Mouse (Mus musculus): ENCODE measurements around the gene Tab1.

Tab1 gene

DNA sequence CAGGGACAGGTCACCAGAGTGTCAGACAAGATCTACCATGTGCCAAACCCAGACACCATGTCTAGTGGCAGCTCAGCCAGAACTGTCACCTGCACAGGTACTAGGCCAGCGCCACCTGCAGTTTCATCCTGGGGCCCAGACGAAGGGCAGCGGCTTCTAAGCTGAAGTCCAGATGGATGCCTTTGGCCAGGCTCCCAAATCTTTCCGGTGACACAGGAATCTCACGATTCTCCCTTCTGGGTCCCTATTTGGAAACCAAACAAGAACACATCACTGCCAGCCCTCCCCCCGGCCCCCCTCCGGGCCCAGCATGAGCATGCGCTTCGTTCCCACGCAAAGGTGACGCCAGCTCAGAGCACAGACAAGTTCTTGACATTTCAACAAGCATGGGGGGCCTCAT lies 30.3 kb downstream of the Tab1 start:
- DNase-seq (ENCODE audit: low read depth), result no peak

DNA sequence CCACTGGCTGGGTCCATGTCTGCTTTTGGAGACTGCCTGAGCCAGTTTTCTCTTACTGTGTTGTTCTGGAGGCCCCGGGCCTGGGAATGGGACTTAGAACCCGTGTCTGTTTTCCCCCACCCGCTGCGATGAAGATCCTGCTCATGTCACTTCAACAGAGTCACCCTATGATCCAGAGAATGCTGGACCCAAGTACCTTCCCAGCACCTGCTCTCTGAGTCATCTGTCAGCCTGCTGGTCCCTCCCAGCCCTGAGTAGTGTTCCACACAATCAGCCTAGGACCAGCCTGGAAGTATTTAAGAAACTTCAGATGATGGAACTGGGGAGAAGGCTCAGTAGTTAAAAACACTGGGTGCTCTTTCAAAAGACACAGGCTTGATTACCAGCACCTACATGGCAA lies 30.8 kb downstream of the Tab1 start:
- no peak for DNase-seq (ENCODE audit: low read depth)

DNA sequence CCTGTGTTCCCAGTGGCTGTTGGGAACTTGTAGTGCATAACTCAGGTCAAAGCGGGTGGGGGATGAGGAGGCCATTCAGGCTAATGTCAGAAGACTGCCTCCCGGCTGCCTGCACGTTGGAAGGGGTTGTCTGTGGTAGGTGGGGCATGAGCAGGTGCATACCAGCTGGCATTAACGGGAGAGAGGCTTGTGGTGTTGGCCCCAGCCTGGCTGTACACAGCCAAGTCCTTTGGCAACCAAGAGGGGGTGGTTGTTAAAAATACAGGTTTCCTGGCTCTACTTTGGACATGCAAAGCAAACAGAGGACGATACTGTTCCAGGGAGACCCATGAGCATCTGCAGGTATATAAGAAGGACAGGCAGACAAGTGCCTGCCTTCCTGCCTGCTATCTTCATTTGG lies 32.5 kb downstream of the Tab1 start:
- DNase-seq (ENCODE audit: low read depth), result no peak

DNA sequence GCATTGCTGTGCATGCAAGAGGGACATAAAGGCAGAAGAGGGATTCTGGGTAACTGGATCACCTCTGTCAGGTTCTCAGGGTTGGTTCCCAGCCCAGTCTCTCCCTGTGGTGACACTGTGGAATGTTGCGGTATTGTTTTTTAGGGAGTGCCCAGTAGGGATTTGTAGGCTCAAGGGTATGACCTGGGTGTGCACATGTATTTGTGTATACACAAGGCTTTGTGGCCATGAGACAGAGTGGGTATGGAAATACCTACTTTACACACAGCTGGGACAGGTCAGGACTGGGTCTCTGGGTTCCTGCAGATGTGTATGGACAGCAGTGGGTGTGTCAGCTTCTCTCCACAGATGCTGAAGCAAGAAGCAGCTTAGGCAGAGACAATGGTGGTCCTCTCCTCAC lies 36.6 kb downstream of the Tab1 start:
- no peak for DNase-seq (ENCODE audit: low read depth)

DNA sequence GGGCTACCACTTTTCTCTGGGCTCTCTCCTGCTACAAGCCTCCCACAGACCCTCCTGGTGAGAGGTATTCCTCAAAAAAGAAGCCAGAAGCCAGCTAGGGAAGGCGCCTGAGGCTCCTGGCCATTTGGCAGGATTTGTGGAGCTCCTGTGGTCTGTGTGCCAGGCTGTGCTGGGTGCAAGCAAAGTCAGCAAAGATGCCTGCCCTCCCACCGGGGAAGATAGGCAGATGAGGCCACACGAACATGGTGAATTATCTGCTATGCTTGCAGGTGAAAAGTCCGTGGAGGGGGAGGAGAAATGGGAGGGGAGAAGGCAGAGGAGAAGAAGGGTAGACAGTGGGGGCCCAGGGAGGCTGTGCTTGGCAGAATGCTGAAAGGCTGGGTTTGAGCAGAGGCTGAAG lies 37.4 kb downstream of the Tab1 start:
- DNase-seq (ENCODE audit: low read depth), result no peak

DNA sequence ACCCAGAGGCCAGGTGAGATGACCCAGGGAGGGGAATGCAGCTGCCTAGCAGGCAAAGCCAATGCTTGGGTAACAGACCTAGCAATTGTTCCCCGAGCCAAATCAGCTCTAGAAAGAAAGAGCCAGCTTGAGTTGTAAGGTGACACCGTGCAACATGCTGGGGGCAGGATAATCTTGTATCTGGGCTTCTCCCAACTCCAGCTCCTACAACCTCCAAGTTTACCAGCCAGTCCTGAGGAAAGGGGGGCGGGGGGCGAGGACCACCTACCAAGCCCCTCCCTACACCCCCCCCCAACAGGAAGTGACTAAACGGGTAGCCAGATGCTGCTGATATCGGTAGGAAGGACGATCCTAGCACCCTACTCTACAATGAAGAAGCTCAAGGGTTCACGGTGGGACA lies 38.4 kb downstream of the Tab1 start:
- no peak for DNase-seq (ENCODE audit: low read depth)

DNA sequence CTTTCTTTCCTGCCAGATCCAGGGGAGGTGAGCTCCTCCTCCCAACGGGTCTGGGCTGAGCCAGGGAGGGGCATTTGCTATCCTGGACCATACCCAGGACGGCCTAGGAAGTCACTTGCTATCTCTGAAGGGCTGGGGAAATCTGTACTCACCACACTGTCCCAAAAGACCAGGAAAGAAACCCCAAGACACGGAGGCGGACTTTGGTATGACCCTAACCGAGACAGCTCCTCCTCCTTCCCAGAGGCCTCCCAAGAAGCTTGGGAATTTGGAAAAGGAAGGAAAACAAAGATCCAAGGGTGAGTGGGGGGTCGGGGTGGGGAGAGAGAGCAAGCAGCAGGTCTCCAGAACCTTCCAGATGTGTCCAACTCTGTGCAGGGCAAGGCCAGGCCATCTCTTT lies 38.9 kb downstream of the Tab1 start:
- DNase-seq (ENCODE audit: low read depth), result no peak

DNA sequence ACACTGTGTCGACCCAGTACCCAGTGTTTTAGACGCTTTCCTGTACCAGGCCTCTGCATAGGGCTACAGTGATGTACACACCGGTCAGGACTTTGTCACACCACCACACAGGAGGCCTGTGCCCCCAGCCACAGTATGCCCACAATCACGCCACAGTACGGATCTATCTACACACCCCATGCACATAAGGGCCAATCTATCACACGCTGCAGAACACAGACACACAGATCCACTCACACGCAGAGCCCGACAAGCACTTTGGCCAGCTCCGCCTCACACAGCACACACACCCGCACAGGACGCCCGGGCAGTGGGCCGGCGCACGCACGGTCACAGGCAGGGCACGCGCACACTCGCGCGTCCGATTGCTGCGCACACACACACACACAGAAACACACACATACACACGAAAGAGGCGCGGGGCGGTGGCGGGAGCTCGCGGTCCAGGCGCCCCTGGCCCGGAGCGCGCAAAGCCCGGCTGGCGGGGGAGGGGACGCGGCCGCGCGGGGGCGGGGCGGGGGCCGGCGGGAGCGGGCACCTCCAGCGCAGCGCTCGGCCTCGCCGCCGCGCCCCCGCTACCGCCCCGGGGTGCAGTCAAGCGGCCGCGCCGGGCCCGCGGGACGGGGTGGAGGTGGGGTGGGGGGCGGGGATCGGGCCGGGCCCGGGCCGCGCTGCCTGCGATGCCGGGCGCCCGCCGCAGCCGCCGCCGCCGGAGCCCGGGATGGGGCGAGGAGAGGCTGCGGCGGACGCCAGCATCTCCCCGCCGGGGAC lies 40.3 kb downstream of the Tab1 start, which contains the start of gene Mgat3:
Gene Mgat3 (plus strand): TSS at position 721 of the 771 bp plus-strand sequence.
- DNase-seq (ENCODE audit: low read depth), result no peak

DNA sequence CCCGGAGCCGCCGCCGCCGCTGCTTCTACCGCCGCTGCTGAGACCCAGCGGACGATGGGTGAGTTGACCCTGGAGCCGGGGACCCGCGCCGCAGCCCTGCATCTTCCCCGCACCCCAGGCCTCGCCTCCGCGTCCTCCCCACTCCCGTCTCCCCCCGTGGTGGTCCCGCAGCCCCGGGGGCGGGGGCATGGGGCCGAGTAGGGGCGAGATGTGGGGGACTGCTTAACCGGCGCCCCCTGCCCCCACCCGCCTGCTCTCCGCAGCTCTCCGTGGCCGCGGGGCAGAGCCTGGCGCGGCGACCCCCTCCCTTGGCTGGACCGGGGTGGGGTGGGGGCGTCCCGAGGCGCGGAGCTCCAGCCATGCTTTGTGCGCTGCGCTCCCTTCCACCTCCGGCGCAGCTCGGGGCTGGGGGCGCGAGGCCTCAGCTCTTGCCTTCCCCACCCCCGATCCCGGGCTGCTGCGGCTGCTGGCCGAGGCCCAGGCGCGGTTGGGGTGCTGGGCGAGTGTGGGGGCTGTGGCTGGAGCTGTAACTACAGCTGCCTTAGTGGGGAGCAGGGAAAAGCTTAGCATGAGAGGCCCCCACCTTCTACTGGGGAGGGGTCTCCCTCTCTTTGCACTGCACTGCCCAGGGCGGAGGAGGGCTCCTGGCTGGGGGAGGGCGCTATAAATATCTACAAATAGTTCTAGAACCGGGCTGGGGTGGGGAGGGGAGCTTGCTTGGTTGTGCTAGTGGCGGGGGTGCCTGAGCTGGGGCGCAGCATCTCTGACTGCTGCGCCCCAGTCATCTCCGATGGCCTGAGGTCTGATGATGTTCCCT lies 41.1 kb downstream of the Tab1 start:
- DNase-seq (ENCODE audit: low read depth), result no peak

DNA sequence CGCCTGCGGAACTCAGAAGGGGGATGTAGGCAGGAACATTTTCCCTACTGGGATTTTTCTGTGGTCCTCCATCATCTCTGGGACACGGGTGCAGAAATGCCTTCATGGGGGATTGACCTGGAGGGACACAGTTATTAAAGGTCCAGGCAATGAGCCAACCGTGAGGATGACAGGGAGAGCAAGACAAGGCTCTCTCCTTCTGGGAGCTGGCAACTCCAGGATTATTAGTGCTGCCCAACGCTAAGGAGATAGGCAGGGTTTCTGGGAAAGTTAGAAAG lies 41.6 kb downstream of the Tab1 start:
- DNase-seq (ENCODE audit: low read depth), result no peak

DNA sequence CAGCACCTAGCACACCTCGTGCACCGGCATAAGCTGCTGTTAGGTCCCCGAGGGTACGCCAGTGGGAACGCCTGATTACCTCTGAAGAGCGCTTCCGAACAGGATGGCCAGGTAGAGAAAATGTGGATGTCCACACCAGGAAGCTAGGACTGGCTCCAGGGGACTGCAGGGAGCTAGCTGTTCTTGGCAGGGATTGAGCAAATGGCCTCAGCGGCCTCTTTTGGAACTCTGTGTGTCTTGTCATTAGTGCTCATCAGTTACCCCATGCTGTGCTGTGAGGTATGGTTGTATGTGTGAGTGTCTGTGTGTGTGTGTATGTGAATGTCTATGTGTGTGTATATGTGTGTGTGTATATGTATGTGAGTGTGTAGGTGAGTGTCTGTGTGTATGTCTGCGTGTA lies 42.4 kb downstream of the Tab1 start:
- DNase-seq (ENCODE audit: low read depth), result no peak

DNA sequence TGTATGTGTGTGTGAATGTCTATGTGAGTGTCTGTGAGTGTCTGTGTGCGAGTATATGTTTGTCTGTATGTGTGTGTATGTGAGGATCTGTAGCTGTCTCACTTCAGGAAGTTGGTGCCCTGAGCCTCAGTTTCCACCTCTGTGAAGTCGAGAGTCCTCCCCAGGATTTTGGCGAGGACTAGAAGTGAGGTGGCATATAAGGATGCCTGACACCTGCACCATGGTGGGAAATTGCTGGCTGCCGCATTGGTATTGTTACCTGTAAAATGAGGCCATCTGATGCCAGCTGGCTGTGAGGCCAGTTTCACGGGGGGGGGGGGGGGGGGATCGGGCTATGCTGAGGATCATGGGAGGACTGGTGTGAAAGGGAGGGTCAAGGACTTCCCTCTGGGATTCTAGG lies 42.8 kb downstream of the Tab1 start:
- DNase-seq (ENCODE audit: low read depth), result no peak

DNA sequence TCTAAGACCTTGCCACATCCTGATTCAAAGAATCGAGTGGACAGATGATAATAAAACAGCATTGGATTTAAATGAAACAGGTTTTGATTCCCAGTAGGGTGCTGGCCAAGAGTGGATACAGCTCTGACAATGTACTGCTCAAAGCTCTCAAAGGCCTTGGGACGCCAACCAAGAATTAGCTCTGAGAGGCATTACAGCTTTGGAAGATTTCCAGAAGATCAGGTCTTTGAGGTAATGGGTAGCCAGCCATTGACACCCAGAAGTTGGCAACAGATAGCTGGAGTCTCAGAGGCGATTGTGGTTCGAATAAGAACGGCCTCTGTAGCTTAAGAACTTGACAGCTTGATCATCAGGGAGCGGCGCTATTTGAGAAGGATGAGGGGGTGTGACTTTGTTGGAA lies 48.6 kb downstream of the Tab1 start:
- no peak for DNase-seq (ENCODE audit: low read depth)

DNA sequence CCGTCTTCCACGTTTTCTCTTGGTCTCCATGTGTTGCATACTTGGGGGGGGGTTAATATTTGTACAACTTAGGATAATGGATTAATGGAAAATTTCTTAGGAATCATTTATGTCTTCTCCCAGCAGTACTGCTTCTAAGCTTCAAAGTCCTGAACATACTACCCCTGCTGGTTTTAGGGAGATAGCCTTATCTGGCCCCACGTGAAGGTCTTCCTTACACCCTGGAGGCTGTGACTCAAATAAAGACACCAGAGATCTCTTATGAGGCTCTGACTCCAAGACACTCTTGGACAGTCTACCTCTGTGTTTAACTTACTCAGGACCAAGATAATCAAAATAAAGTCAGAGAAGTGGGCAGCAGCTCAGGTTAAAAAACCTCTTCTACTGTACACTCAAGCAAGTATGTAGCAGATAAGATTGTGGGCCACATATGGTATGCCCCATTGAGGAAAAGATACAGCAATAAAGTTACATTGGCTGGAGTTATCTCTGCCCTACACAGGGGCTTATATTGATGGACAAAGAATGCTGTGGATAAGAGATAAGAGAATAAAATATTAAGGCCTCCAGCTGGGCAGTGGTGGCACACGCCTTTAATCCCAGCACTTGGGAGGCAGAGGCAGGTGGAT lies 49.3 kb downstream of the Tab1 start:
- DNase-seq (ENCODE audit: low read depth), result peak; percentile 12

DNA sequence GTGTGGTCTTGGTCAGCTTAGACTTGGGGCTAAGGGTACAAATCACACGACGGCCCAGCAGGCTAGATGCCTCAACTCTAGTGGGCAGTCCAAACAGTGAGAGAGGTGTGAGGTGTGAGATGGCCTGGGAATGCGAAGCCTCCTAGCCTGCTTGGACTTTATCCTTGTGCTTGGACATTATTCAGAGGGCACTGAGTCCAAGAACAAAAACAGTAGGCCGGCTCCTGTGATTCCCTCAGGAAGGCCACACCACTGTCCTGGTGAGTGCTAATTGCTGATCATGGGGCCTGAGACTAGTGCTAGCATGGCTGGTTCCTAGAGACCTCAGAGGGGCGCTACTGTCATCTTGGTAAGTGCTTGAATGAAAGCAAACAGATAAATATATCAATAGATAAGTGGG lies 56.0 kb downstream of the Tab1 start:
- no peak for DNase-seq (ENCODE audit: low read depth)

DNA sequence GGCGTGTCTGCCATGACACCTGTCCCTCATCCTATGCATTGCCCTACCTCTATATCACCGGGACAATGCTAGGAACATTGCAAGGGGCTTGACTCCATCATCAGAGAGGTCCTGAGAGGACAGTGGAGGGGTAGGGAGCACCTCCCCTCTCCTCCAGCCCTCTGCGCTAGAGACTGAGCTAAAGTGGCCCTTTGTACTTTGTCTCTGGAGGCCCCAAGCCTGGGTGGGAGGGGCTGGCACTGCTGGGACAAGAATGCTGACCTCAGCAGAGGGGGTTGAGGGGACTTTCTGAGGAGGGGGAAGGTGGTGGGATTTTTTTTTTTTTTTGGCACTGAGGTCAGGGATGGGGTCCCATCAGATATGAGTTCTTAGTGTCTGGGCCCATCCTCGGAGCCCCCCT lies 57.1 kb downstream of the Tab1 start:
- no peak for DNase-seq (ENCODE audit: low read depth)

DNA sequence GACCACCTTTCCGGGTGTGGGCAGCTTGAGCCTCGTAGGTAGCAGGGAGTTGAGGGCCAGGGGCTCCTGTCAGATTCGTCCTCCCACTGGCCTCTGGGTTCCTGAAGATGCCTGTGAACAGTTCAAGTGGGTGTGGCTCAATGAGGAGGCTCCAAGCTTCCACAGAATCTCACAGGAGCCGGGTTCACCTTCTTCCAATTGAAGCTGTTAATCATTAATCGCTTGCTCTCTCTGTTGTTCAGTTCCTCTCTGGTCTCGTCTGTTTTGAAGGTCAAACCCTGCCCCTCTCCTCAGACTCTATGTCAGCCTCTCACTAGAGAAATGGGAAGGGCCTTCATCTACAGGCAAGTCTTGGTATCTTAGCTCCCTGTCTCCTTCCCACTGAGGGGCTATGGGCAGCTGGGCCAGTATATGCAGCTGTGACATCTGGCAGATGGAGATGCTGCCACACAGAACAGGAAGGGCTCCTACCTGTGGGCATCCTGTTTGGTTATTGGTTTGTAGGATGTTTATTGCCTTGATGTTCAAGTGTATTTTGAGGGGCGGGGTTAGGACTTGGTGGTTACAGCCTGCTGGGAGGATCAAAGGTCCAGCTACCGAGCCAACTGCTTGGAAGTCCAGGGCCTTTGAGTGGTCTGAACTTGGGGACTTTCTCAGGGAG lies 58.8 kb downstream of the Tab1 start:
- DNase-seq (ENCODE audit: low read depth), result no peak

DNA sequence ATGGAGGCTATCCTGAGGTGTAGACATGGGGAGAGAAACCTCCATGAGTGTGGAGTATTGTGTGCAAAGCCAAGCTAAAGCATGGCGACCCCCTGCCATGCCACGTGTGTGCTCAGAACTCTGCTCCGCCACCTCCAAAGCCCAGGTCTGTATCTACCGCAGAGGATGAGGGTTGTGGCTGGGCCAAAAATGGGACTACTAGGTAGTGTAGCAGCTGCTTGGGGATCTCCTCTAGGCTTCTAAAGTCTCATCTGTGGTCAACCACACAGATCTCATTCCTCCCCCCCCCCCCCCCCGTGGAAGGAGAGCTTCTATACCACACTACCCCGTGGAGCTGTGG lies 59.3 kb downstream of the Tab1 start:
- DNase-seq (ENCODE audit: low read depth), result no peak

DNA sequence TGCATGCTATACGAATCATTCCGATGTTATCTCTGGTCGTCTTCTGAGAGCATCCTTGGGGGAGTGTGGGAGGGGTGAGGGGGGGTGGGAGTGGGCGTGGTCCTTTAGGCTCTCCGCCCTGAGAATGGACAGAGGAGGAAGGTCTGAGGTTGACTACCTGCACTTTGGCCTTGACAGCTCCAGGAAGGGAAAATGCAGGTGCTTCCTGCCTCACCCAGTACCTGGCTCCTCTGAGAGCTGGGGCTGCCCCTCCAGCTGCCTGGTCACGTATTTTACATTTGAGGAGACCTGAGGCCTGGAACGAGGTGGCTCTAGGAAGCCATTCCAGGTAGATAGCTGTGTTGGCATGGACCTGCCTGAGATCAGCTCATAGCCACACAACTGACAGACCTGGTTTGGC lies 59.9 kb downstream of the Tab1 start:
- DNase-seq (ENCODE audit: low read depth), result no peak

DNA sequence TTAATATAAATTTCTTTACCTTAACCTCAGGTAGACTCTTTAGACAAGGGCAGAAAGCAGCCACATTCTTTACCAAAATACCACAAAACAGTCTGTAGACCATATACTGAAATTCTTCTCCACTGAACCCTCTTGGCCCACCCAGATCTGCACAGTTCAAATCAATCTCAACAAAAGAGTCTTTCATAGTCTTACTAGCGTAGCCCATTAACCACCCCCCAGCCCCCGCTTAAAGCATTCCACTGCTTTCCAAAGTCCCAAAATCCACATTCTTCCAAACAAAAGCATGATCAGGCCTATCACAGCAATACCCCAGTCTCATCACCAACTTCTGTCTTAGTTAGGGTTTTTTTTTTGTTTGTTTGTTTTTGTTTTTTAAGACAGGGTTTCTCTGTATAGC lies 66.6 kb downstream of the Tab1 start:
- no peak for DNase-seq (ENCODE audit: low read depth)

DNA sequence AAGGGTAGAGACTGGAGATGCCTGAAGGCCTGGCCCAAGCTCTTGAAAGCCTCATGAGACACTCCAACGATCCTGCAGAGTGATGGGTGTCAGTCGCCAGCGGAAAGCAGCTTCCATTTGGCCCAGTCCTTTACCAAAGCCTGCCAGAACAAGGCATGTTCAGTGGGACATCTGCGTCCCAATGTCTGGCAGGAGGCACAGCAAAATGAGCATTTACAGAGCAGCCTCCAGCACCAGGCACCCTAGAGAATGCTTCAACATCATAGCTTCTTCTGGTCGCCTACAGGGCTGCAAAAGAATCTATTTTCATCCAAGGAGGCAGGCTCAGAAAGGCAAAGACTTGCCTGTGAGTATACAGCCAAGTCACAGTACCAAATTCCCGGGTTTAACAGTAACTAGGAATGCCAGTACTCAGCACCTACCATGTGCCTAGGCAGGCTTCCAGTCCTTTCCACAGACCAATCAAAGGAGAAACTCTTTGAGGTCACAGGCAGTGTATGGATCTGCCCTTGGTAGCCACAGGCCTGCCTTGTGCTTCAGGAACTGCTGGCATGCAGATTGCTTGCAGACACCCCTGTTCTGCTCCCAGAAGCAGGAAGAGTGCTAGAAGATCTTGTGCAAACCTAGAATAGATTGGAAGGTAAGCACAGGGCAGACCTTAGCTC lies 69.3 kb downstream of the Tab1 start:
- DNase-seq (ENCODE audit: low read depth), result no peak

DNA sequence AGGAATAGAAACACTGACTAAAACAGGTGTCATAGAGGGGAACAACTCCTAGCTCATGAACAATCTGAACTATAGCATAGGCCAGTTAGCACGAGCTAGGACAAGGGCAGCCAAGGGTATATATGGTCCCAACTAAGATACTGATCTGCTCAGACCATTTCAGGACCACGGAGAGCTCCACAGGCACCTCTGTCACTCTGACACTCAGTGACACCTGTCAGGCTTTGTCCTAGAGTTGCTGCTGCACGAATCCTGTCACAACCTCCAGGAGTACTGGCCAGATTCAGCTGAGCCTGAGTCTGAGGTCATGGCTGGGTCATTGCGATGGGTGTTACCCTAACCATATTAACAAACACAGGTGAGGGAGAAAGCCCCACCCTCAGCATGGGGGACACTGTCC lies 70.5 kb downstream of the Tab1 start:
- DNase-seq (ENCODE audit: low read depth), result peak; percentile 51
